Mouse (Mus musculus) stomach, adult 2 months (tissue): ENCODE measurements around the gene Smyd2. TPM values are rescaled to one million over a fixed set of nuclear protein-coding genes. Genes with fewer than 3 reads are reported as not detected.

Experiments
- polyA plus RNA-seq: library from polyadenylated mRNA; depleted of rRNA; stranded (reverse); fragments of >200 nt; gene quantifications from 2 replicates; pipeline ENCODE4 v1.2.3, GENCODE M21; 2012; rRNA removed

The Smyd2 gene
- 18.9 and 19.1 TPM in 2 replicates for polyA plus RNA-seq

DNA sequence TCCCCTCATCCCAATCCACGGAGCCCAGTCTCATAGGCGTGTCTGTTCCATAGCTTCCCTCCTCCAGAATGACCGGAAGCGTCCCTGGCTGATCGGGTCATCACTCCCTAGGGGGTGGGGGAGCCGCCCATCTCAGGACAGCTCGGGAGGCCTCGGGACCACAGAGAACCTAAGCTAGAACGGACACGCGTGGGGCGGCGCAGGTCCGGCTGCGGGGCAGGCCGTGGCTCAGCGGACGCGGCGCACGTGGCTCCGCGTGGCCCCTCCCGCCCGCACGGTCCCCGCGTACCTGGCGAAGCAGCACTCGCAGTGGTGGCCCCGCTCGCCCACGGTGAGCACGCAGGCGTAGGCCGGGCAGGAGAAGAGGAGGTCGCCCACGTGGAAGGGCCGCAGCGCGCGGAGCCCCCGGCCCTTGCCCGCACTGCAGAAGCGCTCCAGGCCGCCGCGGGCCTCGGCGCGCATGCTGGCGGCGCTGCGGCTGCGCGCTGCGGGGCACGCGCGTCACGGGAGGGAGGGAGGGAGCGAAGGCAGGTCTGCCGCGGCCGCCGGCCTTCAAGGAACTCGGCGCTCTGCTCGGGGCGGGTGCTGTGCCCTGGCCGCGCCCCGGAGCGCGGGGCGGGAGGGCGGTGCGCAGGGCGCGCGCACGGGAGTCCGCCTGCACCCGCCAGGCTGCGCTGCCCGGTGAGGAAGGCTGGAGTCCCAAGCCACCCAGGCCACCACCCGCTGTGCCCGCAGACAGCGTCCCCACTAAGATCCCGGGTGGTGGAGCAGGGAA lies at the start of gene Smyd2:
Gene Smyd2, minus strand, starts transcription at position 546 of the 775 bp plus-strand sequence.

Other genes with a start within 250 kb of the Smyd2 start
- 0.15 and 0.36 TPM in 2 replicates for gene Cenpf, start 234.3 kb downstream of the Smyd2 start, polyA plus RNA-seq
- gene Ptpn14, start 194.1 kb downstream of the Smyd2 start, polyA plus RNA-seq, result 3.7 and 4.6 TPM in 2 replicates
- 0.32 and 0.40 TPM in 2 replicates for gene Prox1, start 248.4 kb upstream of the Smyd2 start, polyA plus RNA-seq